Mouse (Mus musculus): Measurements from ENCODE around the gene Il1rn.

DNA sequence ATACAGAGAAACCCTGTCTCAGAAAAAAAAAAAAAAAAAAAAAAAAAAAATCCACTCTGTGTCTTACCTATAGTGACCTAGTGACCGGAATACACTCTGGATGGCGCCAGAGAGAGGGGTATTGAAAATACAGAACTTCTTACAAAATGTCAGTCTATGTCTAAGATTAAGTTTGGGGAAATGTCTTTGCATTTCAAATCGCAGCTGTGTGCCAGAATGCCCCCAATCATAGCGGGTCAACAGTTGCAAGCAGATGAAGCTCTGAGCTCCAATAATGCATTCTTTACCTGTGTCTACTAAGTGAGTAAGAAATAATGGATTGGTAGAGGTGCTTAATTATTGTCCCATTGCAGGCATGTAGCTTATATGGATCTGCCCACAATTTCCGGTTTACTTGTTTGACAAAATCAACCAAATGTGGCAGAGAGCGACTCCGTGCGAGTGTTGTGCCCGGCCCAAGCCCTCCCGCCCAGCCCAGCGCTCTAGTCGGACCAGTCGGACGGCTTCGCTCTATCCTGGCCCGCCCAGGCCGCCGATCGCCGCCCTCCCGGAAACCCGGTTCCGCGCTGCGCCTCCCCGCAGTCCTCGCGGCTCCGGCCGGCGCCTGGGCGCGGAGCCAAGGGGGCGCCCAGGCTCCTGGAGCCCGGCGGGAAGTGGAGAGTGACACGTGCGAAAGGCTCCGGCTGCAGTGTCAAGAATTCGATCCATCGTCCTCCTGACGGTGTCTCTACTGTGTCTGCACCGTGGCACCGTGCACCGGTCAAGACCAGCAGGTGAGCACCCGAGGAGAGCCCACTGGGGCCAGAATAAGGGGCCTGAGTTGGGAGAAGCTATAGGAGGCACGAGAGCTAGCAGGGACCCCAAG lies 30.6 kb downstream of the Il1rn start, which contains the start of gene Psd4:
- TF ChIP-seq CTCF (IDR thresholded peaks at IDR 0.05; ENCODE audit: low read depth, low read length) (no peak), EP300 (IDR thresholded peaks at IDR 0.05; ENCODE audit: insufficient read depth, low read depth, low read length) (no peak), POLR2A (IDR thresholded peaks at IDR 0.05; ENCODE audit: insufficient read depth, low read length) (no peak)

All from ES-Bruce4 (cell line).